Mouse (Mus musculus): ENCODE measurements around the gene Gm12117.

GRCm38 (mm10) chr11:33295422-33295821 lies 18.9 kb upstream of the Gm12117 start:
- TF ChIP-seq CHD2 (IDR thresholded peaks at IDR 0.05; ENCODE audit: low read depth, low read length) (no peak), ZC3H11A (IDR thresholded peaks at IDR 0.05; ENCODE audit: borderline replicate concordance, low read depth, low read length) (no peak)
